Mouse (Mus musculus) adrenal gland, adult 2 months (tissue): ENCODE data around the gene Olfr1255. TPM values are rescaled to one million over a fixed set of nuclear protein-coding genes. Genes with fewer than 3 reads are reported as not detected.

Experiments
- DNase-seq: peaks from one replicate; pipeline ENCODE4 v3.0.0; 2021
- long read RNA-seq: library from polyadenylated mRNA; stranded (forward); transcript quantifications from one replicate; pipeline ENCODE4 v2.0.0, GENCODE M21; 2021
- polyA plus RNA-seq: library from polyadenylated mRNA; depleted of rRNA; stranded (reverse); fragments of >200 nt; gene quantifications from 2 replicates; pipeline ENCODE4 v1.2.3, GENCODE M21; 2012; rRNA removed
- total RNA-seq, 2 experiments: library from RNA; stranded (reverse); gene quantifications; 2 replicates each; pipeline ENCODE4 v1.2.3; 2021

Olfr1255 gene
- total RNA-seq (not detected), polyA plus RNA-seq (not detected in 2 replicates)
- long read RNA-seq = 0 reads

- DNase-seq = no peak
Measured at GRCm38 (mm10) chr2:89811751-89812150, at the start of gene Olfr1255. Gene Olfr1255, plus strand, starts transcription at chr2:89812051.

- no peak for DNase-seq
Measured at GRCm38 (mm10) chr2:89793519-89793918, 18.3 kb upstream of the Olfr1255 start, which contains the start of gene Olfr1254. Gene Olfr1254, minus strand, starts transcription at chr2:89793619.

- DNase-seq = no peak
Measured at GRCm38 (mm10) chr2:89799583-89799982, 12.3 kb upstream of the Olfr1255 start.

- no peak for DNase-seq
Measured at GRCm38 (mm10) chr2:89810751-89811150, 1.1 kb upstream of the Olfr1255 start.

GRCm38 (mm10) chr2:89820216-89820615, 8.4 kb downstream of the Olfr1255 start:
- DNase-seq = no peak

DNA sequence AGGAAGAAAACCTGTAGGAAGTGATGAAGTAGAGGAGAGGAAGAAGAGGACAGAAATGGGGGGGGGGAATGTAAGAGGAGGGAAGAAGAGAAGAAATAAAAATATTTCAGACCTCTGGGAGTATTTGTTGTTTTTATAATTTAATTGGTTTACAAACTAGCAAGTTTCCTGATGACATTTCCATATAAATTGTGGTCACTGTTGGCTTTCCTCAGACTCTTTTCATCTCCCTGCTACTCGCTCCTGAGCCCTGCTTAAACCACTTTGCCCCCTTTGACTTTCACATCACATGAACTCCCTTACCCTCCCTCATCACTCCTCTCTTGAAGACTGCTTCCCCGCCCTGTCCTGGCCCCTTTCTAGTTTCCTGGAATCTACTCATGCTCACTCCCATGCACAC, 29.6 kb downstream of the Olfr1255 start, which contains the start of gene Olfr1256:
Gene Olfr1256 (minus strand): TSS at position 101 of the 400 bp plus-strand sequence.
- DNase-seq = no peak

DNA sequence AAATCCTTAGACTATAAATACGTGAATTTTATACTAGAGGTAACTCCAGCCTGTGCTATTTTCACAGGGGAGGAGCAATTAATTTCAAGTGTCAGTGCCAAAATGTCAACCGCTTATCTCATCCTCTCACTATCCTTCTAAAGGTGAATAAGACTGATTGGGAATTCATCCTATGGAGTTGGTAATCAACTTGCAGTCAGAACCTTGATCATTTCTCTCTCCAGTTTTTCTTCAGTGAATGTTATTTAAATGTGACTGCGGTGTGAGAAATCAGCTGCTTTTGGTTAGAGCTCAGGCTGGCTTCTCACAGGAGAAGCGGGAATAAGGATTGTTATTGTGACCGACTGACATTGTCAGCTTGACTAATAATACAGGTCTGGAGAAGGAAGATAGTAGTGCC, 36.3 kb downstream of the Olfr1255 start, which contains the start of gene Olfr48:
Gene Olfr48 (minus strand): TSS at position 101 of the 400 bp plus-strand sequence.
- DNase-seq = no peak

DNA sequence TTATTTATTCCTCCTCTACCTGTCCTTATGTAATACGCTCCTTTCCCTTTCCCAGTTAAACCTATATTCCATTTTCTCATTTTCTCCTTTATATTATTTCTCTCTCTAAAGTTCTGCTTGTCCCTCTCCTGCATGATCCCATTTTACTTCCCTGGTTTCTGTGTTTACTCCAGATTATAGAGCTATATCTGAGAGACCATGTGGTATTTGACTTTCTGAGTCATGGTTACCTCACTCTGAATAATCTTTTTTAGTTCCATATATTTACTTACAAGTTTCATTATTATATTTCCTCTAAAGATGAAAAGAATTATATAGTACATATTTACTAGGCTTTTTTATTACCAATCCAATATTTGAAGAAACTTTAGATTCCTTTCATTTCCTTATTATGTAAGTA, 37.4 kb downstream of the Olfr1255 start:
- no peak for DNase-seq

Other genes with a start within 250 kb of the Olfr1255 start
- not detected for gene Olfr1245, start 233.6 kb upstream of the Olfr1255 start, total RNA-seq
- gene Olfr1245, start 233.6 kb upstream of the Olfr1255 start, polyA plus RNA-seq = not detected in 2 replicates
- not detected for gene Olfr1246, start 218.9 kb upstream of the Olfr1255 start, total RNA-seq
- gene Olfr1246, start 218.9 kb upstream of the Olfr1255 start, polyA plus RNA-seq = not detected in 2 replicates
- not detected for gene Olfr1247, start 197.9 kb upstream of the Olfr1255 start, total RNA-seq
- not detected in 2 replicates for gene Olfr1247, start 197.9 kb upstream of the Olfr1255 start, polyA plus RNA-seq
- not detected for gene Olfr1248, start 193.8 kb upstream of the Olfr1255 start, total RNA-seq
- not detected in 2 replicates for gene Olfr1248, start 193.8 kb upstream of the Olfr1255 start, polyA plus RNA-seq
- gene Olfr1249, start 177.1 kb upstream of the Olfr1255 start, total RNA-seq = not detected
- gene Olfr1249, start 177.1 kb upstream of the Olfr1255 start, polyA plus RNA-seq = not detected in 2 replicates
- not detected for gene Olfr1250, start 150.6 kb upstream of the Olfr1255 start, total RNA-seq
- not detected in 2 replicates for gene Olfr1250, start 150.6 kb upstream of the Olfr1255 start, polyA plus RNA-seq
- gene Olfr1251, start 140.1 kb upstream of the Olfr1255 start, total RNA-seq = not detected
- not detected in 2 replicates for gene Olfr1251, start 140.1 kb upstream of the Olfr1255 start, polyA plus RNA-seq
- gene Olfr1252, start 87.0 kb upstream of the Olfr1255 start, total RNA-seq = not detected
- gene Olfr1252, start 87.0 kb upstream of the Olfr1255 start, polyA plus RNA-seq = not detected in 2 replicates
- not detected for gene Olfr1253, start 55.0 kb upstream of the Olfr1255 start, total RNA-seq
- not detected in 2 replicates for gene Olfr1253, start 55.0 kb upstream of the Olfr1255 start, polyA plus RNA-seq
- not detected for gene Olfr1254, start 18.4 kb upstream of the Olfr1255 start, total RNA-seq
- gene Olfr1254, start 18.4 kb upstream of the Olfr1255 start, polyA plus RNA-seq = not detected in 2 replicates
- not detected for gene Olfr1256, start 29.5 kb downstream of the Olfr1255 start, total RNA-seq
- not detected in 2 replicates for gene Olfr1256, start 29.5 kb downstream of the Olfr1255 start, polyA plus RNA-seq
- not detected for gene Olfr48, start 36.2 kb downstream of the Olfr1255 start, total RNA-seq
- gene Olfr48, start 36.2 kb downstream of the Olfr1255 start, polyA plus RNA-seq = not detected in 2 replicates
- not detected for gene Olfr1257, start 66.4 kb downstream of the Olfr1255 start, total RNA-seq
- gene Olfr1257, start 66.4 kb downstream of the Olfr1255 start, polyA plus RNA-seq = not detected in 2 replicates
- not detected for gene Olfr1258, start 115.3 kb downstream of the Olfr1255 start, total RNA-seq
- gene Olfr1258, start 115.3 kb downstream of the Olfr1255 start, polyA plus RNA-seq = not detected in 2 replicates
- not detected for gene Olfr1259, start 136.6 kb downstream of the Olfr1255 start, total RNA-seq
- gene Olfr1259, start 136.6 kb downstream of the Olfr1255 start, polyA plus RNA-seq = not detected in 2 replicates
- gene Olfr1260, start 162.3 kb downstream of the Olfr1255 start, total RNA-seq = not detected
- not detected in 2 replicates for gene Olfr1260, start 162.3 kb downstream of the Olfr1255 start, polyA plus RNA-seq
- not detected for gene Olfr1261, start 179.2 kb downstream of the Olfr1255 start, total RNA-seq
- gene Olfr1261, start 179.2 kb downstream of the Olfr1255 start, polyA plus RNA-seq = not detected in 2 replicates
- gene Olfr1262, start 188.1 kb downstream of the Olfr1255 start, total RNA-seq = not detected
- gene Olfr1262, start 188.1 kb downstream of the Olfr1255 start, polyA plus RNA-seq = not detected in 2 replicates
- gene Olfr1263, start 200.1 kb downstream of the Olfr1255 start, total RNA-seq = not detected
- not detected in 2 replicates for gene Olfr1263, start 200.1 kb downstream of the Olfr1255 start, polyA plus RNA-seq
- gene Olfr1264, start 213.5 kb downstream of the Olfr1255 start, total RNA-seq = not detected
- not detected in 2 replicates for gene Olfr1264, start 213.5 kb downstream of the Olfr1255 start, polyA plus RNA-seq
- not detected for gene Olfr1265, start 223.3 kb downstream of the Olfr1255 start, total RNA-seq
- not detected in 2 replicates for gene Olfr1265, start 223.3 kb downstream of the Olfr1255 start, polyA plus RNA-seq